Mouse (Mus musculus) ES-E14 (cell line): Measurements from ENCODE around the gene Gpr89. TPM values are rescaled to one million over a fixed set of nuclear protein-coding genes. Genes with fewer than 3 reads are reported as not detected.

Experiments used
- DNase-seq: peaks from one replicate; pipeline ENCODE4 v3.0.0-alpha.2; 2013; ENCODE audit warnings: low read depth, low spot score
- H3K27ac ChIP-seq: 2 replicates; pipeline ENCODE4 v1.5.1; 2012; ENCODE audit warnings: low read depth, mild to moderate bottlenecking, low read length, moderate library complexity, mixed read lengths; ENCODE audit not compliant: poor library complexity, insufficient read depth, severe bottlenecking
- H3K36me3 ChIP-seq: 2 replicates; pipeline ENCODE4 v1.6.1; 2012; ENCODE audit warnings: mild to moderate bottlenecking, low read length, moderate library complexity, mixed read lengths; ENCODE audit not compliant: control insufficient read depth, poor library complexity, insufficient read depth, severe bottlenecking
- H3K4me1 ChIP-seq, 2 experiments: fragments of 150-350 bp in 1 of 2; sonication (generic) in 1 of 2; 2 replicates each; pipeline ENCODE4 v1.6.1; 2012; ENCODE audit warnings: low read length in 2 of 2, mild to moderate bottlenecking in 1 of 2, mixed read lengths in 1 of 2; ENCODE audit not compliant: control insufficient read depth in 2 of 2, insufficient read depth in 2 of 2, poor library complexity in 1 of 2
- H3K4me3 ChIP-seq, 2 experiments: fragments of 150-350 bp in 1 of 2; sonication (generic) in 1 of 2; 2 replicates each; pipeline ENCODE4 v1.5.1; 2012; ENCODE audit warnings: low read length in 2 of 2, low read depth in 1 of 2, mild to moderate bottlenecking in 1 of 2, mixed read lengths in 1 of 2; ENCODE audit not compliant: insufficient read depth in 1 of 2, poor library complexity in 1 of 2, severe bottlenecking in 1 of 2
- H3K9ac ChIP-seq: 2 replicates; pipeline ENCODE4 v1.6.1; 2012; ENCODE audit warnings: low read depth, mild to moderate bottlenecking, low read length, mixed read lengths; ENCODE audit not compliant: poor library complexity, insufficient read depth, severe bottlenecking
- H3K9me3 ChIP-seq: fragments of 150-350 bp; sonication (generic); 2 replicates; pipeline ENCODE4 v1.6.1; 2012; ENCODE audit warnings: low read depth, mild to moderate bottlenecking, low read length; ENCODE audit not compliant: control insufficient read depth, insufficient read depth
- CHD2 ChIP-seq: IDR thresholded peaks from 2 replicates; pipeline ENCODE4 v1.6.1; 2014; ENCODE audit warnings: mild to moderate bottlenecking, low read depth, low read length, inconsistent platforms
- HCFC1 ChIP-seq: IDR thresholded peaks from 2 replicates; pipeline ENCODE4 v1.6.1; 2012; ENCODE audit warnings: low read length, inconsistent platforms, borderline replicate concordance; ENCODE audit not compliant: insufficient read depth
- MAFK ChIP-seq: IDR thresholded peaks from 2 replicates; pipeline ENCODE4 v1.6.1; 2014; ENCODE audit warnings: mild to moderate bottlenecking, low read depth, low read length, inconsistent platforms; ENCODE audit not compliant: insufficient read depth
- ZC3H11A ChIP-seq: IDR thresholded peaks from 2 replicates; pipeline ENCODE4 v1.6.1; 2012; ENCODE audit warnings: low read depth, mild to moderate bottlenecking, inconsistent platforms, low read length, borderline replicate concordance
- ZNF384 ChIP-seq: IDR thresholded peaks from 2 replicates; pipeline ENCODE4 v1.6.1; 2012; ENCODE audit warnings: low read depth, low read length, inconsistent platforms
- in situ Hi-C, 2 experiments: fragments of 600-800 bp; cut with MboI; formaldehyde crosslinking; loops; one replicate each; pipeline ENCODE4 v1.15.1; 2025; ENCODE audit warnings: low sequenced_read_pairs in 2 of 2, inconsistent platforms in 1 of 2; ENCODE audit not compliant: unreplicated experiment in 2 of 2
- total RNA-seq: library from RNA; depleted of rRNA; stranded (reverse); fragments of 300-350 nt; gene quantifications from 2 replicates; pipeline ENCODE4 v1.2.3, GENCODE M21; 2012

Gene Gpr89
- total RNA-seq, 1 experiment, result 40.5 TPM

DNA sequence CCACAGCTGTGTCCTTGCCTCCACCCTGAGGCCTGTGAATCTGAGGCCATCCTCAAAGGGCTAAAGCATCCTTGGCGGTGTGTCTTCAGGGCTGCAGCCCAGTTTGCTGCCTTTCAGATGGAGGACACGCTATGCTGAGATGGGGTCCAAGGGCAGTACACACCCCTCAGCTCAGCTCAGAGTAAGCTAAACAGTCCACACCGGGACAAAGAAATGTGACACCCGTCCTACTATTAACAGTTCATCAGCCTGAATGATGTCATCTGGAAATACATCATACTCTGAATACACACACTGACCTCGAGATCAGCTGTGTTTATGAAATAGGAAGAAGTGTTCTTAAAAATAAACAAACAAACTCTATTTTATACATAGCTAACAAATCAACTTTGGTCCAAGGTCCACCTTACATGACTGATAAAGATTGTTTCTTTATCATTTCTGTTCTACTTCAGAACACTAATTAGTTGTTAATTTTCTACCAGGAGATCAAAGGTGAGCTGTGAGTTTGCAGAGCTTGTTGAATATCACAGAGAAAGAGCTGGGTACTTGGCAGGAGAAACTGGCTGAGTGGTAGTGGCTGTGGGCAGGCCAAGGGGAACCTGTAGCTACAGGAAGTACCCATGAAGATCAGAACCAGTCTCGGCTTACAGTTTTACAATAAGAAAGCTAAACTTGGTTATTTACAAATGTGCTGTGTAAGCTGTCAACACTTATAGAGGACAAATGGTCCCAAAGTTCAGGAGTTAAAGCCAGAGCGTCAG, 30.2 kb downstream of the Gpr89 start:
- in situ Hi-C loops, result no loop called here

GRCm38 (mm10) chr3:96872501-96872900, 32.6 kb downstream of the Gpr89 start:
- TF ChIP-seq ZC3H11A, result no peak
- TF ChIP-seq MAFK, result no peak
- no peak for TF ChIP-seq HCFC1
- no peak for TF ChIP-seq CHD2
- no peak for TF ChIP-seq ZNF384
- in situ Hi-C loops, result no loop called here
- Histone ChIP-seq H3K27ac (no peak overlapping the region; the same call in 1 of the 2 replicates), H3K9me3 (no peaks in the 10 kb centered on the region), H3K4me3 (no peak overlapping the region), H3K4me1 (no peaks in the 10 kb centered on the region), H3K9ac (no peak overlapping the region), H3K36me3 (peaks cover 43% of the 10 kb centered on the region)
- no peak for DNase-seq

More for the DNA sequence above, 30.2 kb downstream of the Gpr89 start:
- H3K9me3 ChIP-seq, result no peaks in the 10 kb centered on the region
- no peak for TF ChIP-seq CHD2
- H3K36me3 ChIP-seq, result peaks cover 38% of the 10 kb centered on the region
- DNase-seq, result no peak
- no peak overlapping the region for H3K4me3 ChIP-seq
- no peaks in the 10 kb centered on the region for H3K4me1 ChIP-seq
- no peak overlapping the region for H3K9ac ChIP-seq
- H3K27ac ChIP-seq, result no peak overlapping the region

DNA sequence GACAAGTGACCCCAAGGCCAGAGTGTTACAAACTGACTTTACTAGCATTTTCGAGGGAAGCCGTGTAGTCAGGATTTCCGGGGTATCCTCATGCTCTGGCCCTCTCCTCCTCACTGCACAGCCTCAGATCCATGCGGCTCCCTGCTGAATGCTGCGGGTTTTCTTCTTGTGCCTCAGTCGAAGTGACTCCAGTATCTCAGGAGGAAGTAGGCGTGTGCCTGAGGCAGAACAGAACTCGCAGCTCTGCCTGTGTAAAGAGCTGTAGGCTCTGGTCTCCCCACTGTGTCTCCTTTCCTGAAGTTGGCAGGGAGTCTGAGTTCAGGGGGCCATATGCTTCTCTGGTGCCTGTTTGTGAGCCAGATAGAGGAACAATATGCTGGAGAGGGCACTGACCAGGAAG, 34.1 kb downstream of the Gpr89 start:
- in situ Hi-C loops, result no loop called here
- DNase-seq, result no peak
- Histone ChIP-seq H3K4me3 (no peak overlapping the region), H3K4me1 (no peaks in the 10 kb centered on the region), H3K9ac (no peak overlapping the region), H3K27ac (no peak overlapping the region; the same call in 1 of the 2 replicates), H3K9me3 (no peaks in the 10 kb centered on the region), H3K36me3 (peaks cover 40% of the 10 kb centered on the region)
- TF ChIP-seq HCFC1 (no peak), CHD2 (no peak), ZNF384 (no peak), MAFK (no peak), ZC3H11A (no peak)

GRCm38 (mm10) chr3:96870270-96870669, 34.9 kb downstream of the Gpr89 start:
- DNase-seq, result no peak
- H3K36me3 ChIP-seq, result peaks cover 37% of the 10 kb centered on the region
- TF ChIP-seq CHD2, result no peak
- no peak for TF ChIP-seq HCFC1
- no peak for TF ChIP-seq ZC3H11A
- TF ChIP-seq ZNF384, result no peak
- TF ChIP-seq MAFK, result no peak
- H3K9ac ChIP-seq, result no peak overlapping the region
- H3K9me3 ChIP-seq, result no peaks in the 10 kb centered on the region
- no peak overlapping the region for H3K4me3 ChIP-seq
- in situ Hi-C loops, result no loop called here
- H3K4me1 ChIP-seq, result no peaks in the 10 kb centered on the region
- H3K27ac ChIP-seq, result no peak overlapping the region

GRCm38 (mm10) chr3:96869091-96869490, 36.1 kb downstream of the Gpr89 start:
- no peak for DNase-seq
- Histone ChIP-seq H3K27ac (no peak overlapping the region), H3K36me3 (peaks cover 29% of the 10 kb centered on the region), H3K9ac (no peak overlapping the region), H3K4me1 (no peaks in the 10 kb centered on the region), H3K4me3 (no peak overlapping the region), H3K9me3 (no peaks in the 10 kb centered on the region)
- in situ Hi-C loops, result no loop called here
- no peak for TF ChIP-seq ZNF384
- no peak for TF ChIP-seq MAFK
- no peak for TF ChIP-seq CHD2
